Mouse (Mus musculus) hindbrain, embryonic 11.5 days (tissue): ENCODE data around the gene Polk. TPM values are rescaled to one million over a fixed set of nuclear protein-coding genes. Genes with fewer than 3 reads are reported as not detected.

Source experiments
- ATAC-seq: fragments of 200-750 bp; cut with Nextera tagmentation; 2 replicates; pipeline ENCODE4 v1.8.0; 2017; ENCODE audit warnings: mild to moderate bottlenecking, moderate TSS enrichment, moderate library complexity; ENCODE audit not compliant: low FRiP score
- DNase-seq: peaks from one replicate; pipeline ENCODE4 v3.0.0-alpha.2; 2015; ENCODE audit warnings: low spot score
- H3K27ac ChIP-seq: fragments of 300-500 bp; sonication (generic); 2 replicates; pipeline ENCODE4 v1.5.1; 2014; ENCODE audit warnings: mild to moderate bottlenecking, low read depth, low read length
- H3K27me3 ChIP-seq: fragments of 300-500 bp; sonication (generic); 2 replicates; pipeline ENCODE4 v1.6.1; 2014; ENCODE audit warnings: mild to moderate bottlenecking, low read length, moderate library complexity, mixed read lengths; ENCODE audit not compliant: control insufficient read depth, insufficient read depth
- H3K36me3 ChIP-seq: fragments of 300-500 bp; sonication (generic); 2 replicates; pipeline ENCODE4 v1.6.1; 2014; ENCODE audit warnings: mild to moderate bottlenecking, low read length, moderate library complexity, mixed read lengths; ENCODE audit not compliant: control insufficient read depth, insufficient read depth
- H3K4me1 ChIP-seq: fragments of 300-500 bp; sonication (generic); replicated peaks from 2 replicates; pipeline ENCODE4 v1.6.1; 2014; ENCODE audit warnings: low read length, mixed read lengths; ENCODE audit not compliant: control insufficient read depth, insufficient read depth
- H3K4me2 ChIP-seq: fragments of 300-500 bp; sonication (generic); replicated peaks from 2 replicates; pipeline ENCODE4 v1.6.1; 2014; ENCODE audit warnings: mild to moderate bottlenecking, low read depth, low read length
- H3K4me3 ChIP-seq: fragments of 300-500 bp; sonication (generic); 2 replicates; pipeline ENCODE4 v1.5.1; 2014; ENCODE audit warnings: low read depth, low read length
- H3K9ac ChIP-seq: fragments of 300-500 bp; sonication (generic); 2 replicates; pipeline ENCODE4 v1.6.1; 2014; ENCODE audit warnings: low read depth, low read length
- H3K9me3 ChIP-seq: fragments of 300-500 bp; sonication (generic); 2 replicates; pipeline ENCODE4 v1.6.1; 2016; ENCODE audit warnings: low read length; ENCODE audit not compliant: control insufficient read depth
- WGBS: fragments of 180-500 bp; shearing (Covaris S2); extraction: QIAGEN DNeasy Blood & Tissue Kit; methylation state at CpG from one replicate; pipeline ENCODE4 v1.1.7; 2014; 5-methylcytosine and 5-hydroxymethylcytosine counted together
- polyA plus RNA-seq: library from polyadenylated mRNA; unstranded; fragments of >200 nt; fragmentation: Nextera tagmentation; extraction: Ambion mirVana; gene quantifications from 2 replicates; pipeline ENCODE4 v1.2.1, GENCODE M21; 2014

Polk gene
- polyA plus RNA-seq, 1 experiment from 2014 or later = 6.7 TPM

DNA sequence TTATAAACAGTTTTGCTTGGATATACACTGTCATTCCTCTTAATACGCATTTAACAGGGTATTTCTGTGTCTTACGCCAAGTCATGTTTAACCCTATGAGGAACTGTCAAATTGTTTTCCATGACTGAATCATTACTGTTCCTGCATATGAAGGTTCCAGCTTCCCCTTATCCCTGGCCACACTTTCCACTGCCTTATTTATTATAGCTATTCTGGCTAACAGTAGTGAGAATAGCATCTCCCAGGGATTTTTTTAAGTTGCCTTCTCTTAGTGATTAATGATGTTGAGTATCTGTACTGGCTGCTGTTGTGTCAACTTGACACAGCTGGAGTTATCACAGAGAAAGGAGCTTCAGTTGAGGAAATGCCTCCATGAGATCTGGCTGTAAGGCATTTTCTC is 25.0 kb downstream of the Polk start:
- H3K4me1 ChIP-seq = no peaks in the 10 kb centered on the region
- H3K36me3 ChIP-seq = no peaks in the 10 kb centered on the region
- H3K9me3 ChIP-seq = no peaks in the 10 kb centered on the region
- no peak overlapping the region for H3K4me2 ChIP-seq
- no peaks in the 10 kb centered on the region for H3K27me3 ChIP-seq
- no peak overlapping the region for H3K9ac ChIP-seq
- ATAC-seq = no peak
- 93% methylated on average over 2 of the region's 2 CpGs for WGBS
- H3K4me3 ChIP-seq = no peak overlapping the region
- no peak for DNase-seq
- H3K27ac ChIP-seq = no peak overlapping the region

DNA sequence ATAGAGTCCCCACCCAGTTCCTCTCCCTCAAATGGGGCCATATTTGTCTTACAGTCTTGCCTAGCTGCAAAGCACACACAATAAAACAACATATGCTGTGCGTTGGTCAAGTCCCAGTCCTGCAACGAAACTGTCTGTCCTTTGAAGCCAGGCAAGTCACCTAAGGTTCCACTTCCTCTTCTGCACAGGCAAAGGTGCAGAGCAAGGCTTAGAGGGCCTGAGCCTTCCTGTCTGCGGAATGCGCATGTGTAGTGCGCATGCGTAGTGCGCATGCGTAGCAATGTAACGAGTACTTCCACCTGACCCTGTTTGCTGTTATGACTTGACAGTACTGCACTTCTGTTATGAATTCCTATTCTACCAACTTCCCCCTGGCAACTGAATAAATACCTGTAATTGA is 26.1 kb downstream of the Polk start:
- WGBS = 95% methylated on average over 9 of the region's 9 CpGs
- Histone ChIP-seq H3K9me3 (no peaks in the 10 kb centered on the region), H3K4me3 (no peak overlapping the region), H3K4me1 (no peaks in the 10 kb centered on the region), H3K27ac (no peak overlapping the region), H3K27me3 (no peaks in the 10 kb centered on the region), H3K36me3 (no peaks in the 10 kb centered on the region), H3K9ac (no peak overlapping the region), H3K4me2 (no peak overlapping the region)
- ATAC-seq = no peak
- DNase-seq = no peak

DNA sequence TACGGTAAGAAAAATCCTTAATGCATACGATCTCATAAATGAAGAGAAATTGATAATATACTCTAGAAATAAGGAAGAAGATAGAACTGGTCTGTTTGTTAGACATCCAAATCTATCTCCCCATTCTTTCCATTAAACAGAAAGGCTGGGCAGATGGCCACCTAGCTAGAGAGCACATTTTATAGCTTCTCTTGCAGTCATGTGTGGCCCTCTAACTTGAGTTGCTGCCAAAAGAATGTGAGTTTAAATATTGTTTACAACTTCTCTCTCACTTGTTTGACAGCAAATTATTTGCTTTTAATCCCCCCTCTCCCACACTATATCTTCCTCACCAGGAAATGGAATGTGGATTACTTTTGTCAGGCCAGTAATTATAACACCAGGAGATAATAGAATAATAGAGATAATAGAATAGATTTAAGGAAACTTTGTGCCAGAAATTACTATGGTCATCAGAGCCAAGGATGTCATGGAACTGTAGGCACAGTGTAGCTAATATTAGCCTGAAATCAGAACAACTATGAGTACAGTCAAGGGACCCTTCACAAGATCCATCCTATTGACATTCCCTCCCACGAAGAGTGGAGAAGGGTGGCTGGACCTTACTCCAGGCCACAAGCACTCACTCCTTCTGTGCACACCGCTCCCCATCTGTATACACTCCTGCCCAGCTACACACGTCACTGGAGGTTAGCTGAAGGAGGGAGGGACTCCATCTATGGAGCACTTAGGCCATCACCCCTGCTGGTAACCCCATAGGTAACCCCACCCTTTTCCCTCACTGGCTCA is 28.0 kb downstream of the Polk start:
- ATAC-seq (no peak), DNase-seq (no peak)
- H3K4me2 ChIP-seq = no peak overlapping the region
- no peaks in the 10 kb centered on the region for H3K4me1 ChIP-seq
- H3K4me3 ChIP-seq = no peak overlapping the region
- no peaks in the 10 kb centered on the region for H3K27me3 ChIP-seq
- H3K27ac ChIP-seq = no peak overlapping the region
- no peaks in the 10 kb centered on the region for H3K9me3 ChIP-seq
- no peak overlapping the region for H3K9ac ChIP-seq
- 86% methylated on average over 5 of the region's 5 CpGs for WGBS
- no peaks in the 10 kb centered on the region for H3K36me3 ChIP-seq

DNA sequence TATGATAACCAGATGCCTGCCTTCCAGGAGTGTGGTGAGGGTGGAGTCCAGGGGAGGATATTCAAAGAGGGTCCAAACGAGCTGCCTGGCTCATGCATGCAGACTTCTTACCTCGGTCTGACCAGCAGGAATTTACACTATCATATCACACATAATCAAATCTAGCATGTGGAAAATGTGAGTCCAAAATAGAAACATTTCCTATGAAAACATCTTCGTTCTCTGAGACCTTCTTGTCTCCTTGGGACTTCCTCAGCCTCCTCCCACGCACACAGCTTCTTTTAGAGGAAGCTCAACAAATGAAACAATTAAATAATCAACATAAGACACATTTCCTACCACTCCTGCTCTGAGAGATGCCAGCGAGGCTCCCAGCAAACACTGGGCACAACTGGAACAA is 30.5 kb downstream of the Polk start:
- Histone ChIP-seq H3K27me3 (no peaks in the 10 kb centered on the region), H3K27ac (no peak overlapping the region), H3K9ac (no peak overlapping the region), H3K9me3 (no peaks in the 10 kb centered on the region), H3K36me3 (no peaks in the 10 kb centered on the region), H3K4me3 (no peak overlapping the region), H3K4me2 (no peak overlapping the region), H3K4me1 (no peaks in the 10 kb centered on the region)
- ATAC-seq (no peak), DNase-seq (no peak)
- WGBS = 79% methylated on average over 5 of the region's 5 CpGs

DNA sequence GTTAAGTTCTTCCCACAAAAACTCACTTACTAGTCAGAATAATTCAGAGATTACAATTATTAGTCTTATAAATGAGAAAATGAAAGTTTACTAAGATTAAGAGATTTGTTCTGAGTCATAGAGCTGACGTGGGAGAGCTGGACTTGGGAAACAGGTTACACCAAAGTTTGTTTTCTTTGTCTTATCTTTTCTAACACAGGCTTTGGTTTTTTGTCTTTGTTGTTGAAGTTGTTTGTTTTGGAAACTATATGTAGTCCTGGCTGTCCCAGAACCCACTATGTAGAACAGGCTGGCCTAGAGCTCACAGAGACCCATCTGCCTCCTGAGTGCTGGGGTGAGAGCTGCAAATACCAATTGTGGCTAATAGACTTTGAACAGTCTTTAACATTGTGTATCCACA is 31.1 kb downstream of the Polk start:
- no peak overlapping the region for H3K27ac ChIP-seq
- H3K27me3 ChIP-seq = no peaks in the 10 kb centered on the region
- H3K4me3 ChIP-seq = no peak overlapping the region
- H3K9ac ChIP-seq = no peak overlapping the region
- H3K9me3 ChIP-seq = no peaks in the 10 kb centered on the region
- no peak for ATAC-seq
- no peaks in the 10 kb centered on the region for H3K36me3 ChIP-seq
- no peak for DNase-seq
- H3K4me2 ChIP-seq = no peak overlapping the region
- no peaks in the 10 kb centered on the region for H3K4me1 ChIP-seq
- 83% methylated on average over 1 of the region's 1 CpGs for WGBS

DNA sequence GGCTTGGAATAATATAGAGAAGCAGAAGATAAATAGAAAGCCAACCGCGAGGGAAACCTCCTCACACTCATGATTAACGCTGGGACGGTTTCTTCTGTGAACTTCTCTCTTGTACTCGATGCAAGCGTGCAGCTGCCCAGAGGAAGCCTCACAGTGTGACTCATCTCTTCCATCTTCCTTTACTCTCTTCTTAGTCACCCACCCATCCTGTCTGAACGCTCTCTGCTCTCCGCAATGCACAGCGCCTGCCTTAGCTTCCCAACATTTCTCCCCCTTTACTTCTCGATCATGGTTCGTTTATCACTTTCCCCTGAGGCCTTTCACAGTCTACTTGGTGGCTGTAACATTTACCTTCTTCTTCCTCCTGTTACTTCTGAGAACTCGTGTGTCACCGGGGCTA is 31.7 kb downstream of the Polk start:
- H3K4me1 ChIP-seq = no peaks in the 10 kb centered on the region
- H3K27ac ChIP-seq = no peak overlapping the region
- no peak overlapping the region for H3K4me2 ChIP-seq
- no peaks in the 10 kb centered on the region for H3K36me3 ChIP-seq
- no peak overlapping the region for H3K9ac ChIP-seq
- DNase-seq (no peak), ATAC-seq (no peak)
- H3K4me3 ChIP-seq = no peak overlapping the region
- no peaks in the 10 kb centered on the region for H3K27me3 ChIP-seq
- 85% methylated on average over 13 of the region's 13 CpGs for WGBS
- no peaks in the 10 kb centered on the region for H3K9me3 ChIP-seq

DNA sequence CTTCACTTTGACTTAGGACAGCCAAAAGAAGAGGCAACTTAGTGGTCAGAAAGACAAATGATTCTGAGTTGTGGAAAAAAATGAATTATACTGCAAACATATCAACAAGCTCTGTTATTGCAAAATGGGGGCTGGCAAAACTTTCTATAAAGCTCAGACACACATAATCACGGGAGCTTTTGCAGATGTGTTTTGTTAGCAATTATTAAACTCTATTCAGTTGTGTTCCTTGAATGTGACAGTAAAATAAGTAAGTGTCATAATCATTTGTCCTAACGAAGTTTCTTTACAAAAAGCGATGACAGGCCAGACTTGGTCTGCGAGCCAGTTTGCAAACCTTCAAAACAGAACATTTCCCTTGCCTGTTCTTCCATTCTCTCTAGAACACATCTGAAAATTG is 34.8 kb downstream of the Polk start:
- Histone ChIP-seq H3K4me2 (no peak overlapping the region), H3K27me3 (no peaks in the 10 kb centered on the region), H3K4me1 (no peaks in the 10 kb centered on the region), H3K9me3 (no peaks in the 10 kb centered on the region), H3K9ac (no peak overlapping the region), H3K27ac (no peak overlapping the region), H3K36me3 (no peaks in the 10 kb centered on the region), H3K4me3 (no peak overlapping the region)
- DNase-seq (no peak), ATAC-seq (no peak)
- 93% methylated on average over 4 of the region's 4 CpGs for whole genome bisulfite sequencing

DNA sequence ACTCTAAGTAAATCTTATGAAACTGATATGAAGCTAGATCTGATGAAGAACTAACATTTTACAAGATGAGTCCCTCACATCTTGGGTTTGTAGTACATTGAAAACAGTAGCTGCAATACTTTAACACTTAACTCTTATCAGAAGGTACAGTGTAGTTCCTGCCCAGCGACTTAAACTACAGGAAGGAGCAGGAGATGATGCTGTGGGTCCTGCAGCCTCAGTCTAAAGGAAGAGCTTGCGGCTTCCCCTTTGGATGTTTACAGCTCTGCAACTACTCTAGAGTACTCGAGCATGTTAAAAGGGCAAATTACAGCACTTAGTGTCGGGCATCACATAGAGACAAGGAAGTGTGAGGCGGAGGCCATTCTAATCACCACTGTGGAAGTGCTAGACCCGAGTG is 36.1 kb downstream of the Polk start:
- H3K36me3 ChIP-seq = no peaks in the 10 kb centered on the region
- H3K27me3 ChIP-seq = no peaks in the 10 kb centered on the region
- H3K9ac ChIP-seq = no peak overlapping the region
- H3K9me3 ChIP-seq = no peaks in the 10 kb centered on the region
- no peak overlapping the region for H3K4me2 ChIP-seq
- DNase-seq = no peak
- ATAC-seq = no peak
- 88% methylated on average over 6 of the region's 6 CpGs for WGBS
- no peak overlapping the region for H3K4me3 ChIP-seq
- no peak overlapping the region for H3K27ac ChIP-seq
- H3K4me1 ChIP-seq = no peaks in the 10 kb centered on the region

DNA sequence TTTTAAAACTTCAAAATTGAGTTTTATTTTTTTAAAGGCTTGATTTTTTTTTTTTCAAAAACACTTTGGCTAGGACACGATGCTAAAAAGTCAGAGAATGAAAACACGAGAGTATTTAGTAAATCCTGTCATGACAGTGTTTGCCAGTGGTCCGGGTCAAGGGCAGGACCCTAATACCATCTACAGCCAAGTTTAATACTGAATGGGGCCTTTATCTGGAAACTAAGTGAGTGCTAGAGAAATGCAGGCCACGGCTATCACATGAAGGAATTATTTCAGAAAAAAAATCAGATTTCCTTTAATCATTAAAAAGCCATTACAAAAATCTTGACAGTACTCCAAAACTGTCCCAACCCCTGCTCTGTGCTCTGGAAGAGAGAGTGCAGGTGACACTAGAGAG is 36.7 kb downstream of the Polk start:
- no peaks in the 10 kb centered on the region for H3K4me1 ChIP-seq
- 86% methylated on average over 4 of the region's 4 CpGs for WGBS

More for the DNA sequence above, 36.7 kb downstream of the Polk start:
- no peaks in the 10 kb centered on the region for H3K27me3 ChIP-seq
- no peaks in the 10 kb centered on the region for H3K9me3 ChIP-seq
- H3K9ac ChIP-seq = no peak overlapping the region
- no peak overlapping the region for H3K4me2 ChIP-seq
- no peak overlapping the region for H3K4me3 ChIP-seq
- no peaks in the 10 kb centered on the region for H3K36me3 ChIP-seq
- ATAC-seq (no peak), DNase-seq (no peak)
- H3K27ac ChIP-seq = no peak overlapping the region
